Mouse (Mus musculus) T-helper 2 cell (primary cell): ENCODE results near the gene Gm8693.
"Not testable (repeated sequence)": the region's sequence is repeated elsewhere in the genome, so short reads cannot be mapped to it uniquely, and the experiment has no call there.

ENCODE experiments used
- in situ Hi-C: fragments of 300-600 bp; cut with MboI, MseI; formaldehyde crosslinking; loops from one replicate; pipeline ENCODE4 v1.15.1; 2025; ENCODE audit warnings: high pct_unique_total_duplicates

The Gm8693 gene

GRCm38 (mm10) chr7:22692217-22692616 is at the start of gene Gm8693:
Gene Gm8693 (minus strand): TSS chr7:22692317.
- in situ Hi-C loops = not testable (repeated sequence)

GRCm38 (mm10) chr7:22719610-22720009 is 27.5 kb upstream of the Gm8693 start, which contains the start of gene Gm4567:
Gene Gm4567 (minus strand): TSS chr7:22719710.
- in situ Hi-C loops = not testable (repeated sequence)

- in situ Hi-C loops = not testable (repeated sequence)
These were observed 34.4 kb downstream of the Gm8693 start, which contains the start of gene Vmn1r155 for GRCm38 (mm10) chr7:22657718-22658117. Gene Vmn1r155 (plus strand): TSS chr7:22658018.
